Mouse (Mus musculus) thymus, adult 2 months (tissue): ENCODE results near the gene Grasp. TPM values are rescaled to one million over a fixed set of nuclear protein-coding genes. Genes with fewer than 3 reads are reported as not detected.

Source experiments
- DNase-seq: peaks from one replicate; pipeline ENCODE4 v3.0.0; 2021
- H3K27ac ChIP-seq: fragments of 200-500 bp; 2 replicates; pipeline ENCODE4 v1.5.1; 2012; ENCODE audit warnings: low read length, control low read depth; ENCODE audit not compliant: control insufficient read depth, insufficient read depth
- H3K27me3 ChIP-seq: fragments of 200-500 bp; 2 replicates; pipeline ENCODE4 v1.6.1; 2012; ENCODE audit warnings: mild to moderate bottlenecking, low read length, moderate library complexity, mixed read lengths; ENCODE audit not compliant: control insufficient read depth, insufficient read depth
- H3K36me3 ChIP-seq: fragments of 200-500 bp; 2 replicates; pipeline ENCODE4 v1.6.1; 2012; ENCODE audit warnings: mild to moderate bottlenecking, low read length, moderate library complexity; ENCODE audit not compliant: control insufficient read depth, insufficient read depth
- H3K4me1 ChIP-seq: fragments of 200-500 bp; replicated peaks from 2 replicates; pipeline ENCODE4 v1.6.1; 2012; ENCODE audit warnings: low read length; ENCODE audit not compliant: control insufficient read depth, insufficient read depth
- H3K4me3 ChIP-seq: fragments of 200-500 bp; 2 replicates; pipeline ENCODE4 v1.5.1; 2012; ENCODE audit warnings: mild to moderate bottlenecking, low read length, control low read depth, moderate library complexity; ENCODE audit not compliant: control insufficient read depth, insufficient read depth
- CTCF ChIP-seq: fragments of 200-500 bp; IDR thresholded peaks from 2 replicates; pipeline ENCODE4 v1.5.1; 2012; ENCODE audit warnings: mild to moderate bottlenecking, control low read depth, low read length, moderate library complexity, borderline replicate concordance; ENCODE audit not compliant: control insufficient read depth, poor library complexity, insufficient read depth; ENCODE audit errors: extremely low read depth
- POLR2A ChIP-seq: fragments of 200-500 bp; IDR thresholded peaks from 2 replicates; pipeline ENCODE4 v1.6.1; 2012; ENCODE audit warnings: mild to moderate bottlenecking, low read length, control low read depth, moderate library complexity; ENCODE audit not compliant: control insufficient read depth, poor library complexity, insufficient read depth; ENCODE audit errors: extremely low read depth
- WGBS: fragments of 180-500 bp; shearing (Covaris S2); methylation state at CpG from one replicate; pipeline ENCODE4 v1.1.7; 2018; 5-methylcytosine and 5-hydroxymethylcytosine counted together
- polyA plus RNA-seq: library from polyadenylated mRNA; depleted of rRNA; stranded (reverse); fragments of >200 nt; gene quantifications from 2 replicates; pipeline ENCODE4 v1.2.3, GENCODE M21; 2012

The Grasp gene
- polyA plus RNA-seq, 1 experiment, result 10.2 TPM

DNA sequence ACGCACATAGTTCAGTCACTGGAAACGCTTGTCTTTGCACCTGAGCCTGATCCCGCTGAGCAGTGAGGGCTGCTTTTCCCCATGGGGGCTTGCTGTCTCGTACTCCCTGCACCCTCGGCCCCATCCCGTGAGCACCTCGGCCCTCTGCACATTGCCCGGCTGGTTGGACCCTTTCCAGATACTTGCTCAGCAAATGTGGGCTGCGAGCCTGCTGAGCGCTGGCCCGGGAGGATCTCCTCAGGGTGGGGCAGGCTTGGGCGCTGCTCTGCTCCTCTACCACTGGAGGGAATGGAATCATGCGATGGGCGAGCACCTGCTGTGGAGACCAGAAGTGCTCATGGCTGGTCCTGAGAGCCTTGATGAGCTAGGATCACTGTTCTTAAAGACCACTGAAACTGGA lies 11.6 kb upstream of the Grasp start:
- WGBS, result 92% methylated on average over 14 of the region's 14 CpGs
- H3K36me3 ChIP-seq, result no peaks in the 10 kb centered on the region; the same call in 1 of the 2 replicates
- DNase-seq, result no peak

DNA sequence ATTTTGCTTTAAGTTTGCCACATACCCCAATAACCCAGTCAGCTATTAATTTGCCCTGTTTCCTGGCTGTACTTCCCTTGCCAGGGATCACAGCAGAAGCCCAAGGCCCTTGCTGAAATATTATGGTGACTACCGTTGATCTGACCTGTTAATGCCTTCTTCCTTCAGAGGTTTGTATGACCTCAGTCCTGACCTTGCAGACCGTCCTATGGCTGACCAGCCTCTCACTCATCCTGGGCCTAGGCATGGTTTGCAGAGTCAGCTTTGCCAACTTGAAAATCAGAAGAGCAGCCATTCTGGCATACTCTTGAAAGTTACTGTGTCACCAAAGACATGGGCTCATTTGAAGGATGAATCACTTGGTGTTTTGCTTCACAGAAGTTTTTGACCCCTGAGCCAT lies 8.9 kb upstream of the Grasp start:
- H3K36me3 ChIP-seq, result no peaks in the 10 kb centered on the region; the same call in 1 of the 2 replicates
- no peak overlapping the region for H3K4me3 ChIP-seq
- TF ChIP-seq POLR2A (no peak), CTCF (no peak)
- H3K4me1 ChIP-seq, result no peaks in the 10 kb centered on the region
- no peaks in the 10 kb centered on the region for H3K27me3 ChIP-seq
- 91% methylated on average over 2 of the region's 2 CpGs for WGBS
- DNase-seq, result no peak
- H3K27ac ChIP-seq, result no peak overlapping the region

More for the DNA sequence above, 11.6 kb upstream of the Grasp start:
- H3K27ac ChIP-seq, result no peak overlapping the region
- H3K4me3 ChIP-seq, result no peak overlapping the region
- no peaks in the 10 kb centered on the region for H3K27me3 ChIP-seq
- TF ChIP-seq POLR2A (no peak), CTCF (no peak)
- H3K4me1 ChIP-seq, result no peaks in the 10 kb centered on the region

DNA sequence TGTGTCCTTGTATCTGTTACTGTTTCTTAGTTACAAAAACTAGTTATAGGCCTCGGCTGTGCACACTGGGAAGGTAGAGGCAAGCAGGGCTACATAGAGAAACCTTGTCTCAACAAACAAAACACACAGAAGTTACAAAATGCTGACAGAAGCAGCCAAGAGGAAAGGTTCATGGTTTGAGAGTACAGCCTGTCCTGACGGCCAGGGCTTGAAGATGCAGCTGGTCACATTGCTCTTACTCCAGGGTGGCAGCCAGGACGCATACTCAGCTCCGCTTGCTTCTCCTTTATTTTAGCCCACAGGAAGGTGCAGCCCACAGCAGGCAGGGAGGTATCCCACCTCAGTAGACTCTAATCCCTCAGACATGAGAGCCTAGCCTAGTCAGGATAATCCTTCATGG lies 8.0 kb upstream of the Grasp start:
- WGBS, result 94% methylated on average over 4 of the region's 4 CpGs
- no peaks in the 10 kb centered on the region for H3K4me1 ChIP-seq
- H3K4me3 ChIP-seq, result no peak overlapping the region
- TF ChIP-seq CTCF, result no peak
- no peak for TF ChIP-seq POLR2A
- H3K36me3 ChIP-seq, result no peaks in the 10 kb centered on the region; the same call in 1 of the 2 replicates
- no peak for DNase-seq
- H3K27me3 ChIP-seq, result no peaks in the 10 kb centered on the region
- no peak overlapping the region for H3K27ac ChIP-seq

DNA sequence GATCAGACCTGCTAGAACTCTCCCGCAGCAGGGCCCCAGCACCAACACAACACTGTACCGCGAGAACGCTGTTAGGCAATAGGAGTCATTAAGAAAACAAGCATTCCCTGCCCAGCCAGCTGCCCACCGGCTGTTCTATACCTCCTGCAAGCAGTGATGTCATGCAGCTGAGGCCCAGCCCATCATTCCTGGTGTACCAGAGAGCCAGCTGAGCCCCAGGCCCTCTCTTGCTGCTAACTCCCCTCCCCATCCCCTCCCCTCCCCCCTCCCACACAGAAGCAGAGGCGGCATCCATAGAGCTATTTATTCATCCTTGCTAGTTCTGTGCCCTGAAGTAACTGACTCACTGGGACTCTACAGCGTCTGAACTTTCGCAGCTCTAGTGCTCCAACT lies 3.1 kb upstream of the Grasp start:
- 67% methylated on average over 8 of the region's 8 CpGs for WGBS
- H3K36me3 ChIP-seq, result no peaks in the 10 kb centered on the region
- H3K4me1 ChIP-seq, result peaks cover 18% of the 10 kb centered on the region
- DNase-seq, result no peak
- H3K27me3 ChIP-seq, result no peaks in the 10 kb centered on the region; the same call in 1 of the 2 replicates
- TF ChIP-seq CTCF (no peak), POLR2A (no peak)
- H3K4me3 ChIP-seq, result no peak overlapping the region
- H3K27ac ChIP-seq, result no peak overlapping the region

DNA sequence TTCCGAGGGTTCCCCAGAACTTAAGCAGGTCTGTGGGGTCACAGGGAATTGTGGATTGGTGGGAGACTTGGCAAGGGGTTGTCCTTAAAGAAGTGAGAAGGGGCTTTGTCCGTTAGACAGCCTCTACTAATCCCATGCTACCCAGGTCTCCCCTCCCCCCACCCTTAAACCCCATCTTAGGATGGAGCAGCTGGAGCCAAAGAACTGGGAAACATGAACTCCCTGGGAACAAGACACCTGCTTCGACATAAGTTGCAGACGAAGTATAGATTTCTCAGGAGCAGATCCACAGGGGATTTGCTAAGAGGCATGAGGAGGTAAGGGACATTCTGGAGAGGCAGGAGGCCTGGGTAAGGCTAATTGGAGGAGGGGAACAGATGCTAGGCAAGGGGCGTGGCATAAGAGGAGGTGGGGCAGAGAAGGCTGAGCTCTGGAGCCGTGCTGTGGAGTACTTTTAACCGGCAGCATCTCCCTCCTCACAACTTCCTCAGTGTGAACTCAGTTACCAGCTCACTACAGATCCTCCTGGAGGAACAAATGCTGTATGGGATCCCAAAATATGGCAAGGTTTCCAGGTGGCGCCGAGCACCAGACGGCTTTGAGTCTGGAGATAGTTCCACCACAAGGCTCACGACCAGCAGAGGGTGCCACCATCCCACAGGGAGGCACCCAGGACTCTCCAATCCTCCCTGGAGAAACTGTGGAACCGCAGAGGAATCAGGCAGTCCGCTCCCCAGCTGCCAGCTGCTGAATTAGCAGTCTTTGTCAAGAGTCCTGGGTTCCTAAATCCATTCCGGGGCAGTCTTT lies 2.5 kb upstream of the Grasp start:
- Histone ChIP-seq H3K4me1 (peaks cover 20% of the 10 kb centered on the region), H3K27ac (no peak overlapping the region), H3K4me3 (no peak overlapping the region), H3K36me3 (no peaks in the 10 kb centered on the region), H3K27me3 (no peaks in the 10 kb centered on the region; the same call in 1 of the 2 replicates)
- peak; percentile 80 for DNase-seq
- TF ChIP-seq CTCF, result peak; percentile 65
- no peak for TF ChIP-seq POLR2A
- 23% methylated on average over 14 of the region's 14 CpGs for WGBS

DNA sequence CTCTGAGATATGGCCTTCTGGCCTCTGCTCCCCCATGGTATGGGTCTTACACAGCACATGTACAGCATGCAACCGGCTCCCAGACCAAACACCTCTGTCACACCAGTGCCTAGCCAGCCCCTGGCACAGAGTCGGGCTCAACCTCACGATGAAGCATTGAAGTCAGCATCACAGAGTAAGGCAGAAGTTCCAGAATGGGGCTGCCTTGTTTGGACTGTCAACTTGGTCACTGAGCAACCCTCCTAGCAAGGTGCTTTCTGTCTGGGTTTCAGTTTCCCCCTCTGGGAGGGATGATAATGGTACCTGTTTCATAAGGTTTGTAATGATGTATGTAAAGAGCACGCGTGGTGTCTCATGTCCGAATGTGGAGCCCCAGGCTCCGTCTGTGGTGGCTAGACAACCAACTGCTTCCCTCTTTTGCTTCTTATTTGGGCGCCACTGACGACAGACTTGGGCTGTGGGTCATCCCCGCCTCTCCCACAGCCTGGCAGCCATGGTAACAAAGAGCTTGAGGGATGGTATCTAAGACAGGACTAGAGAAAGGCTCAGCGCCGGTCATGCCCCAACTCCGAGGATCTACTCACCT lies 998 bp upstream of the Grasp start:
- H3K27me3 ChIP-seq, result no peaks in the 10 kb centered on the region; the same call in 1 of the 2 replicates
- TF ChIP-seq CTCF (no peak), POLR2A (no peak)
- H3K27ac ChIP-seq, result no peak overlapping the region
- no peak for DNase-seq
- no peak overlapping the region for H3K4me3 ChIP-seq
- no peaks in the 10 kb centered on the region for H3K36me3 ChIP-seq
- 37% methylated on average over 13 of the region's 13 CpGs for WGBS
- peaks cover 24% of the 10 kb centered on the region for H3K4me1 ChIP-seq
